Mouse (Mus musculus) large intestine, adult 2 months (tissue): Measurements from ENCODE around the gene Meiob. TPM values are rescaled to one million over a fixed set of nuclear protein-coding genes. Genes with fewer than 3 reads are reported as not detected.

Experiments
- DNase-seq: peaks from one replicate; pipeline ENCODE4 v3.0.0-alpha.2; 2012; ENCODE audit warnings: low read depth, low spot score
- WGBS: fragments of 180-500 bp; shearing (Covaris S2); methylation state at CpG from one replicate; pipeline ENCODE4 v1.1.7; 2018; 5-methylcytosine and 5-hydroxymethylcytosine counted together
- polyA plus RNA-seq: library from polyadenylated mRNA; depleted of rRNA; stranded (reverse); fragments of >200 nt; gene quantifications from 2 replicates; pipeline ENCODE4 v1.2.3, GENCODE M21; 2012

The Meiob gene
- polyA plus RNA-seq, 1 experiment: 0.05 TPM

GRCm38 (mm10) chr17:24861785-24862184 is 57.7 kb downstream of the Meiob start:
- 95% methylated on average over 3 of the region's 3 CpGs for WGBS
- DNase-seq: no peak

- DNase-seq: no peak
- WGBS: 96% methylated on average over 8 of the region's 8 CpGs
Measured at GRCm38 (mm10) chr17:24865776-24866175, 61.7 kb downstream of the Meiob start, which contains the start of gene Igfals. Gene Igfals, plus strand, starts transcription at chr17:24865997.

DNA sequence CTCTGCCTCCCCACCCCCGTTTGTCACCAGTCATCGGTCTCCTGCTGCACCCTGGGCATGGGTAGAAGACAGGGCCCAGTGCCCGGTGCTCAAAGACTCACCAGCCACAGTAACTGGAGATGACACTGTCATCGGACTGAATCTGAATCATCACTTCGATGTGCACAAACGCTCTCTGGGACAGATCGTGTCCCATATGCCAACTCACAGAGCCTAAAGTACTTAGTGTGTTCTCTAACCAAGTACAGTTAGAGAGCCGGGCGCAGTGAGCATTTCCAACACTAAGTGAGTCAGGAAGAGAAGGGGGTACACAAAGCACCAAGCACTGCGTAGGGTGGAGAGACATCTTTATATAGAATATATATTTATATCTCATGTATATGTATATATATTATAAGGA is 63.8 kb downstream of the Meiob start:
- WGBS: 93% methylated on average over 10 of the region's 10 CpGs
- DNase-seq: no peak

DNA sequence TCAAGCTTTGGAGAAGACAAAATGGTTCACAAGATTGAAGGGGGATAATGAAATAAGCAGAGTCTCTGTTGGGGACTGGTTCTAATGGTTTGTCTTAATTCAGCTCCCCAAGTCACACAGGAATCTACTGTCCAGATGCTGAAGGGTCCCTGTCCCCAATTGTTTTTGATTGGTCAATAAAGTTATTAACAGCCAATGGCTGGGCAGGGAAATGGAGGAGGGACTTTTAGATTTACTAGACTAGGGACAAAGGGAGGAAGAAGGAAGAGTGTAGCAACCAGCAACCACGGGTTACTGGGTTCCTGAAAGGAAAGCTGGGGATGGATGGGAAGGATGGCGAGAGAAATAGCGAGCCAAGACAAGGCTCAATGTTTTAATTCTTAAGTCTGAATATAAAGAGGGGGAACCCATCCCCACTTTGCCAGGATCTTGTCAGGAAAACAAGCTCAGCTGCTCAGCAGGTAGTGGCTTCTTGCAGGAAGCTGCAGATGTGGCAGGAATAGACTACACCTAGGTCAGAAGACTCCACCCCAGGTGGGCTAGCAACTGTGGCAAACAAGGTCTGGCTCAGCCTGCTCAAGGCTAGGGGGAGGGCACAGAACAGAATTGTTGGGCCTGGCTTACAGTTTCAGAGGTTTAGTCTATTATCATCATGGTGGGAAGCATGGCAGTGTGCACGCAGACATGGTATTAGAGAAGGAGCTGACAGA is 69.8 kb downstream of the Meiob start:
- no peak for DNase-seq
- WGBS: 63% methylated on average over 4 of the region's 4 CpGs

GRCm38 (mm10) chr17:24874405-24874745 is 70.3 kb downstream of the Meiob start:
- WGBS: 58% methylated on average over 1 of the region's 1 CpGs
- no peak for DNase-seq

DNA sequence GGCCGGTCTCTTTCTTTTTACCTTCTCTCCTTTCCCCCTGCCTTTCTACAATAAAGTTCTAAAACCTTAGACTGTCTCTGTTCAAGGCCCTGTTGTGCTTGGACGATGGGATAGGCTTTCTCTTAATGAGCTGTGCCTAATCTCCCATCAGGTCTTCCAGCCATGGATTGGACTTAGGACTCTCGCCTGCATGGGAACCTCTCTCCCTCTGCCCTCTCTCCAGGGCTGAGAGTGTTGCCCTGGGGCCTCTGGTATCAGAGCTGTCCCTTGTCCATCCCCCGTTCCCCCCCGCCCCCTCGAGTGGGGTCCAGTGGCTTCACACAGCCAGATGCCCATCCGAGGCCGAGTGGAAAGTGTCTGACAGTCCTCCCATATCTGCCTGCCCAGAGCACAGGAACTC is 70.9 kb downstream of the Meiob start:
- DNase-seq: no peak
- 75% methylated on average over 8 of the region's 8 CpGs for WGBS

DNA sequence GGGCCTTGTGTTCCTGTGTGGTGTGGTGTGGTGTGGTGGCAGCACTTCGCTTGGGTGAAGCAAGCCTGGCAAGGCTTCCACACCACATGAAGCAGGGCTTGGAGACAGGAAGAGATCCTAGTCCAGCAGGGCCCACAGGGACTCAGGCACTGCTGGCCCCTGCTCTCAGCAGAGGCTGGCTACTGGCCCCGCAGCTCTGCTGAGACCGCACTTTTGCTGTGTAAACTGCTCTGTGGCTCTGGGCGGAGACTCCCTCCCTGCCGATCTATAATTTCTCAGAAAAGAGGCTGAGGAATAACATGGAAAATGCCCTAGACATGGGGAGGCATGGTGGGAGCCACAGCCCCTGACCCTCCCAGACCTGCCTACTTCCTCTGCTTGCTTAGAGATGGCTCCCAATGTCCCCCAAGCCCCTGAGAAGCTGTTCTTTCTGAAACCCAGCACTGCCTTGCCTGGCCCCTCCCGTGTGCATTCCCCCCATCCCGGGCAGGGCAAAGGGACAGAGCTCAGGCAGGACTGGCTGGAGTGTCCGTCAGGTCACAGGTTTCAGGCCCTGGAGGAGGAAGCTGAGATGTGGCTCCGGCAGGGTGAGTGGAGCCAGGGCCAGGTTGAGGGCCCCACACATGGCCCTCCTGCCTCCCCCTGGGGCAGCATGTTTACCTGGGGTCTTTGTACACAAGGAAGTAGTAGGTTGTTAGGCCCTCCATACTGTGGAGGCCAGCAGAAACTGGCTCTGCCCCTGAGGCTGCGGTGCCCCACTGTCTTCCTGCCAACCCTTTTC is 73.4 kb downstream of the Meiob start:
- DNase-seq: no peak
- WGBS: 33% methylated on average over 10 of the region's 10 CpGs

DNA sequence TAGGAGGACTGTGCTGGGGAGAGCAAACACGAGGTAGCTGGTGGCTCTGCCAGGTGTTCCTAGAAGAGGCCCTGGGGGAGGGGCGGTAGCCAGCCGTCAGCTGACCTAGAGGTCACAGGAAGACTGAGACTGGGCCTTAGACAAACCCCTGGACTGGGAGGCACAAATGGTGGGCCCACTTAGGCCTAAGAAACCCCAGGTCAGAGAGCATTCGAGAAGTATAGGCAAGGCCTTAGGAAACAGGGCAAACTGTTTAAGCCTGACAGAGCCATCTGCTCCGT is 74.0 kb downstream of the Meiob start:
- WGBS: 21% methylated on average over 5 of the region's 5 CpGs
- no peak for DNase-seq

GRCm38 (mm10) chr17:24878531-24878930 is 74.4 kb downstream of the Meiob start:
- DNase-seq: no peak
- WGBS: 54% methylated on average over 8 of the region's 8 CpGs

GRCm38 (mm10) chr17:24881738-24882440 is 77.8 kb downstream of the Meiob start:
- WGBS: 48% methylated on average over 7 of the region's 7 CpGs
- no peak for DNase-seq

GRCm38 (mm10) chr17:24884391-24884790 is 80.3 kb downstream of the Meiob start:
- no peak for DNase-seq
- WGBS: 90% methylated on average over 6 of the region's 6 CpGs

GRCm38 (mm10) chr17:24885356-24886133 is 81.5 kb downstream of the Meiob start:
- no peak for DNase-seq
- 17% methylated on average over 22 of the region's 22 CpGs for WGBS

GRCm38 (mm10) chr17:24886134-24886931 is 82.2 kb downstream of the Meiob start, which contains the start of the genes Nubp2 and Spsb3:
Gene Nubp2, minus strand, starts transcription at chr17:24886349.
Gene Spsb3, plus strand, starts transcription at chr17:24886643.
- WGBS: under 1% methylated on average over 69 of the region's 69 CpGs
- DNase-seq: peak; percentile 100

DNA sequence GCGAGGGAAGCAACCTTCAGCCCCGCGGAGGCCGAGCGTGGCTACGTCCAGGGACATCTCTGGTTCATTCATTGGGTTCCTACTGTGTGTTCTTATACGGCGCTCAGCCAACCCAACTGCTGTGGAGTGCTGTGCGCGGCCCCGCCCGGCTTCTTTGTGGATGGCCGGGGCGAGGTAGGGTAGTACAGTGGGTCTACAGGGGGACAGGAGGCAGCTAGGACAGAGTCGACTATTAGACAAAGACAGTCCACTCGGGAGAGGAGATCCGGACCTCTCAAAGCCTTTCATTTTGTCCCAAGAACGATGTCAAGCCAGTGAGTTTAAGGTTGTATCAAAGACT is 82.8 kb downstream of the Meiob start:
- no peak for DNase-seq
- WGBS: under 1% methylated on average over 18 of the region's 18 CpGs

DNA sequence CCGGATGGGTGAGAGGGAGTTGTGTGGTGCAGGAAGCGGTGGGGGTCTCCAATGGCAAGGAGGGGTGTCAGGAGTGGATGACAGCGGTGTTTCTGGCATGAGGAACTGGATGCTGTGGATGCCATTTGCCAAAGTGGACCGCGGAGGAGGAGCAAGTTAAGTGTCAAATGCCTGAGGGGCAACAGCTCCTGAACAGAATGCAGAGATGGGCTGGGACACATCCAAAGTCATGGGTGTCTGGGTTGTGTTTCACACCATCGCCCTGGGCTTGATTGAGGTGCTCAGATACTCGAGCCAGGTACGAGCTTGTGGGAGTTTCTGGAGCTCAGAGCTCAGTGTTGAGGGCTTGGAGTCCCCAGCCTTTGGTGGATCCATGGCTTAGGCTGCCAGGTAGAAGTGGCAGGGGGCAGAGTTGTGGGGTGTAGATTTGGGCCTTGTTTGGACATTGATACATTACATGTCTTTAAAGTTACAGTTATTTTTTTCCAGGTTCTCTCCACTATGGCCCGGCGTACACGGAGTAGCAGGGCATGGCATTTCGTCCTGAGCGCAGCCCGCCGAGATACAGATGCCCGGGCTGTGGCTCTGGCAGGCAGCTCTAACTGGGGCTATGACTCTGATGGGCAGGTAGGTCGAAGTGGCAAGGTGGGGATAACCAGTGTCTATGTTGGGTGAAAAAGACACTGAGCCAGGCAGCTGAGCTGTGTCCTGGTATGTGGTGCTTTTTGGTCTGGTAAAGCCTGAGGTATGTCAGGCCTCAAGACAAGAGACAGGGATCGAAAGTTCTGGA is 83.4 kb downstream of the Meiob start:
- no peak for DNase-seq
- WGBS: 49% methylated on average over 18 of the region's 18 CpGs

- 77% methylated on average over 3 of the region's 3 CpGs for WGBS
- no peak for DNase-seq
Measured at GRCm38 (mm10) chr17:24888862-24889261, 84.8 kb downstream of the Meiob start.
